Mouse (Mus musculus): ENCODE measurements around the gene 1700025G04Rik. TPM values are rescaled to one million over a fixed set of nuclear protein-coding genes. Genes with fewer than 3 reads are reported as not detected.

1700025G04Rik gene
- total and polyA plus RNA-seq, 2 experiments from 2014 or later, result 24.9 to 32.4 TPM

- TF ChIP-seq CTCF (IDR thresholded peaks at IDR 0.05; ENCODE audit: low read depth), result no peak
- Histone ChIP-seq H3K9ac (replicated peaks; ENCODE audit: low read length) (no peak overlapping the region), H3K27ac (no peak overlapping the region), H3K36me3 (ENCODE audit: insufficient read depth, low read length) (no peaks in the 10 kb centered on the region), H3K27me3 (ENCODE audit: insufficient read depth, low read length) (no peaks in the 10 kb centered on the region), H3K4me1 (ENCODE audit: insufficient read depth, low read length) (no peaks in the 10 kb centered on the region), H3K4me2 (ENCODE audit: low read depth, low read length) (no peak overlapping the region), H3K4me3 (ENCODE audit: low read length) (no peak overlapping the region), H3K9me3 (ENCODE audit: low read length) (no peaks in the 10 kb centered on the region)
- 89% methylated on average over 6 of the region's 6 CpGs for WGBS
- ATAC-seq, result no peak
- no peak for DNase-seq (ENCODE audit: low spot score)
These were observed 156.3 kb downstream of the 1700025G04Rik start for GRCm38 (mm10) chr1:151933605-151934004.

- H3K9me3 ChIP-seq (ENCODE audit: low read length), result no peaks in the 10 kb centered on the region
- H3K4me3 ChIP-seq (ENCODE audit: low read length), result no peak overlapping the region
- DNase-seq (ENCODE audit: low spot score) (peak; percentile 12), ATAC-seq (no peak)
- WGBS, result 72% methylated on average over 8 of the region's 8 CpGs
- no peak for TF ChIP-seq CTCF (IDR thresholded peaks at IDR 0.05; ENCODE audit: low read depth)
- no peak overlapping the region for H3K27ac ChIP-seq
- no peaks in the 10 kb centered on the region for H3K36me3 ChIP-seq (ENCODE audit: insufficient read depth, low read length)
- no peak overlapping the region for H3K9ac ChIP-seq (replicated peaks; ENCODE audit: low read length)
- H3K4me2 ChIP-seq (ENCODE audit: low read depth, low read length), result no peak overlapping the region
- no peaks in the 10 kb centered on the region for H3K27me3 ChIP-seq (ENCODE audit: insufficient read depth, low read length)
- no peaks in the 10 kb centered on the region for H3K4me1 ChIP-seq (ENCODE audit: insufficient read depth, low read length)
These were observed 163.1 kb downstream of the 1700025G04Rik start for GRCm38 (mm10) chr1:151926826-151927225.

GRCm38 (mm10) chr1:151926141-151926540 lies 163.8 kb downstream of the 1700025G04Rik start:
- whole genome bisulfite sequencing, result 64% methylated on average over 4 of the region's 4 CpGs
- H3K36me3 ChIP-seq (ENCODE audit: insufficient read depth, low read length), result no peaks in the 10 kb centered on the region
- no peak overlapping the region for H3K4me2 ChIP-seq (ENCODE audit: low read depth, low read length)
- no peaks in the 10 kb centered on the region for H3K9me3 ChIP-seq (ENCODE audit: low read length)
- no peak overlapping the region for H3K27ac ChIP-seq
- H3K27me3 ChIP-seq (ENCODE audit: insufficient read depth, low read length), result no peaks in the 10 kb centered on the region
- no peak overlapping the region for H3K4me3 ChIP-seq (ENCODE audit: low read length)
- peak; percentile 15 for TF ChIP-seq CTCF (IDR thresholded peaks at IDR 0.05; ENCODE audit: low read depth)
- DNase-seq (ENCODE audit: low spot score), result peak; percentile 10
- H3K9ac ChIP-seq (replicated peaks; ENCODE audit: low read length), result no peak overlapping the region
- H3K4me1 ChIP-seq (ENCODE audit: insufficient read depth, low read length), result no peaks in the 10 kb centered on the region
- no peak for ATAC-seq

GRCm38 (mm10) chr1:151925738-151926137 lies 164.2 kb downstream of the 1700025G04Rik start:
- no peaks in the 10 kb centered on the region for H3K9me3 ChIP-seq (ENCODE audit: low read length)
- no peak overlapping the region for H3K4me2 ChIP-seq (ENCODE audit: low read depth, low read length)
- no peak overlapping the region for H3K27ac ChIP-seq
- DNase-seq (ENCODE audit: low spot score) (peak; percentile 54), ATAC-seq (no peak)
- no peak for TF ChIP-seq CTCF (IDR thresholded peaks at IDR 0.05; ENCODE audit: low read depth)
- H3K36me3 ChIP-seq (ENCODE audit: insufficient read depth, low read length), result no peaks in the 10 kb centered on the region
- no peak overlapping the region for H3K4me3 ChIP-seq (ENCODE audit: low read length)
- 32% methylated on average over 7 of the region's 7 CpGs for WGBS
- no peaks in the 10 kb centered on the region for H3K27me3 ChIP-seq (ENCODE audit: insufficient read depth, low read length)
- no peak overlapping the region for H3K9ac ChIP-seq (replicated peaks; ENCODE audit: low read length)
- H3K4me1 ChIP-seq (ENCODE audit: insufficient read depth, low read length), result no peaks in the 10 kb centered on the region

GRCm38 (mm10) chr1:151918806-151919357 lies 171.0 kb downstream of the 1700025G04Rik start:
- peaks cover 3% of the 10 kb centered on the region; the same call in 1 of the 2 replicates for H3K4me1 ChIP-seq (ENCODE audit: insufficient read depth, low read length)
- no peak overlapping the region for H3K9ac ChIP-seq (replicated peaks; ENCODE audit: low read length)
- WGBS, result 61% methylated on average over 9 of the region's 9 CpGs
- H3K27me3 ChIP-seq (ENCODE audit: insufficient read depth, low read length), result no peaks in the 10 kb centered on the region
- H3K9me3 ChIP-seq (ENCODE audit: low read length), result no peaks in the 10 kb centered on the region
- no peak overlapping the region for H3K4me2 ChIP-seq (ENCODE audit: low read depth, low read length)
- TF ChIP-seq CTCF (IDR thresholded peaks at IDR 0.05; ENCODE audit: low read depth), result no peak
- peak; percentile 38; the same call in 1 of the 2 replicates for ATAC-seq
- no peak overlapping the region for H3K4me3 ChIP-seq (ENCODE audit: low read length)
- DNase-seq (ENCODE audit: low spot score), result no peak
- H3K36me3 ChIP-seq (ENCODE audit: insufficient read depth, low read length), result no peaks in the 10 kb centered on the region
- H3K27ac ChIP-seq, result no peak overlapping the region

GRCm38 (mm10) chr1:151917736-151918135 lies 172.2 kb downstream of the 1700025G04Rik start:
- no peak for DNase-seq (ENCODE audit: low spot score)
- Histone ChIP-seq H3K4me1 (ENCODE audit: insufficient read depth, low read length) (peaks cover 3% of the 10 kb centered on the region; the same call in 1 of the 2 replicates), H3K4me3 (ENCODE audit: low read length) (no peak overlapping the region), H3K9me3 (ENCODE audit: low read length) (no peaks in the 10 kb centered on the region), H3K27ac (no peak overlapping the region), H3K4me2 (ENCODE audit: low read depth, low read length) (no peak overlapping the region), H3K36me3 (ENCODE audit: insufficient read depth, low read length) (no peaks in the 10 kb centered on the region), H3K9ac (replicated peaks; ENCODE audit: low read length) (no peak overlapping the region), H3K27me3 (ENCODE audit: insufficient read depth, low read length) (no peaks in the 10 kb centered on the region)
- no peak for ATAC-seq
- TF ChIP-seq CTCF (IDR thresholded peaks at IDR 0.05; ENCODE audit: low read depth), result no peak
- WGBS, result 84% methylated on average over 3 of the region's 3 CpGs

- H3K4me2 ChIP-seq (ENCODE audit: low read depth, low read length), result no peak overlapping the region
- 96% methylated on average over 9 of the region's 9 CpGs for WGBS
These were observed 175.4 kb downstream of the 1700025G04Rik start for GRCm38 (mm10) chr1:151914494-151914893.

More at GRCm38 (mm10) chr1:151914494-151914893, 175.4 kb downstream of the 1700025G04Rik start:
- no peak for TF ChIP-seq CTCF (IDR thresholded peaks at IDR 0.05; ENCODE audit: low read depth)
- Histone ChIP-seq H3K4me1 (ENCODE audit: insufficient read depth, low read length) (peaks cover 3% of the 10 kb centered on the region; the same call in 1 of the 2 replicates), H3K9me3 (ENCODE audit: low read length) (no peaks in the 10 kb centered on the region), H3K4me3 (ENCODE audit: low read length) (no peak overlapping the region), H3K27ac (no peak overlapping the region), H3K9ac (replicated peaks; ENCODE audit: low read length) (no peak overlapping the region), H3K36me3 (ENCODE audit: insufficient read depth, low read length) (no peaks in the 10 kb centered on the region), H3K27me3 (ENCODE audit: insufficient read depth, low read length) (no peaks in the 10 kb centered on the region)
- no peak for ATAC-seq
- no peak for DNase-seq (ENCODE audit: low spot score)

All from hindbrain, postnatal 0 days (tissue).